Mouse (Mus musculus) ES-E14 (cell line): ENCODE measurements around the gene Kcnd3. TPM values are rescaled to one million over a fixed set of nuclear protein-coding genes. Genes with fewer than 3 reads are reported as not detected.

Experiments
- DNase-seq: peaks from one replicate; pipeline ENCODE4 v3.0.0-alpha.2; 2013; ENCODE audit warnings: low read depth, low spot score
- H3K27ac ChIP-seq: 2 replicates; pipeline ENCODE4 v1.5.1; 2012; ENCODE audit warnings: low read depth, mild to moderate bottlenecking, low read length, moderate library complexity, mixed read lengths; ENCODE audit not compliant: poor library complexity, insufficient read depth, severe bottlenecking
- H3K36me3 ChIP-seq: 2 replicates; pipeline ENCODE4 v1.6.1; 2012; ENCODE audit warnings: mild to moderate bottlenecking, low read length, moderate library complexity, mixed read lengths; ENCODE audit not compliant: control insufficient read depth, poor library complexity, insufficient read depth, severe bottlenecking
- H3K4me1 ChIP-seq, 2 experiments: fragments of 150-350 bp in 1 of 2; sonication (generic) in 1 of 2; 2 replicates each; pipeline ENCODE4 v1.6.1; 2012; ENCODE audit warnings: low read length in 2 of 2, mild to moderate bottlenecking in 1 of 2, mixed read lengths in 1 of 2; ENCODE audit not compliant: control insufficient read depth in 2 of 2, insufficient read depth in 2 of 2, poor library complexity in 1 of 2
- H3K4me3 ChIP-seq, 2 experiments: fragments of 150-350 bp in 1 of 2; sonication (generic) in 1 of 2; 2 replicates each; pipeline ENCODE4 v1.5.1; 2012; ENCODE audit warnings: low read length in 2 of 2, low read depth in 1 of 2, mild to moderate bottlenecking in 1 of 2, mixed read lengths in 1 of 2; ENCODE audit not compliant: insufficient read depth in 1 of 2, poor library complexity in 1 of 2, severe bottlenecking in 1 of 2
- H3K9ac ChIP-seq: 2 replicates; pipeline ENCODE4 v1.6.1; 2012; ENCODE audit warnings: low read depth, mild to moderate bottlenecking, low read length, mixed read lengths; ENCODE audit not compliant: poor library complexity, insufficient read depth, severe bottlenecking
- H3K9me3 ChIP-seq: fragments of 150-350 bp; sonication (generic); 2 replicates; pipeline ENCODE4 v1.6.1; 2012; ENCODE audit warnings: low read depth, mild to moderate bottlenecking, low read length; ENCODE audit not compliant: control insufficient read depth, insufficient read depth
- CHD2 ChIP-seq: IDR thresholded peaks from 2 replicates; pipeline ENCODE4 v1.6.1; 2014; ENCODE audit warnings: mild to moderate bottlenecking, low read depth, low read length, inconsistent platforms
- HCFC1 ChIP-seq: IDR thresholded peaks from 2 replicates; pipeline ENCODE4 v1.6.1; 2012; ENCODE audit warnings: low read length, inconsistent platforms, borderline replicate concordance; ENCODE audit not compliant: insufficient read depth
- MAFK ChIP-seq: IDR thresholded peaks from 2 replicates; pipeline ENCODE4 v1.6.1; 2014; ENCODE audit warnings: mild to moderate bottlenecking, low read depth, low read length, inconsistent platforms; ENCODE audit not compliant: insufficient read depth
- ZC3H11A ChIP-seq: IDR thresholded peaks from 2 replicates; pipeline ENCODE4 v1.6.1; 2012; ENCODE audit warnings: low read depth, mild to moderate bottlenecking, inconsistent platforms, low read length, borderline replicate concordance
- ZNF384 ChIP-seq: IDR thresholded peaks from 2 replicates; pipeline ENCODE4 v1.6.1; 2012; ENCODE audit warnings: low read depth, low read length, inconsistent platforms
- in situ Hi-C, 2 experiments: fragments of 600-800 bp; cut with MboI; formaldehyde crosslinking; loops; one replicate each; pipeline ENCODE4 v1.15.1; 2025; ENCODE audit warnings: low sequenced_read_pairs in 2 of 2, inconsistent platforms in 1 of 2; ENCODE audit not compliant: unreplicated experiment in 2 of 2
- total RNA-seq: library from RNA; depleted of rRNA; stranded (reverse); fragments of 300-350 nt; gene quantifications from 2 replicates; pipeline ENCODE4 v1.2.3, GENCODE M21; 2012

Kcnd3 gene
- total RNA-seq, 1 experiment = 0.04 TPM

- TF ChIP-seq ZNF384 (no peak), ZC3H11A (no peak), HCFC1 (no peak)
- no peaks in the 10 kb centered on the region for H3K36me3 ChIP-seq
- no peak for DNase-seq
- no peaks in the 10 kb centered on the region for H3K9me3 ChIP-seq
- H3K4me3 ChIP-seq = no peak overlapping the region
- no peaks in the 10 kb centered on the region for H3K4me1 ChIP-seq
- H3K9ac ChIP-seq = no peak overlapping the region
- in situ Hi-C loops = no loop called here
- no peak overlapping the region for H3K27ac ChIP-seq
Measured at GRCm38 (mm10) chr3:105627258-105627657, 175.1 kb downstream of the Kcnd3 start.

- Histone ChIP-seq H3K4me1 (no peaks in the 10 kb centered on the region), H3K9ac (no peak overlapping the region), H3K9me3 (no peaks in the 10 kb centered on the region), H3K4me3 (no peak overlapping the region), H3K36me3 (no peaks in the 10 kb centered on the region), H3K27ac (no peak overlapping the region)
- TF ChIP-seq CHD2 (no peak), ZC3H11A (no peak), ZNF384 (no peak), MAFK (no peak), HCFC1 (no peak)
- DNase-seq = no peak
- in situ Hi-C loops = no loop called here
Measured at GRCm38 (mm10) chr3:105632296-105632695, 180.2 kb downstream of the Kcnd3 start.

DNA sequence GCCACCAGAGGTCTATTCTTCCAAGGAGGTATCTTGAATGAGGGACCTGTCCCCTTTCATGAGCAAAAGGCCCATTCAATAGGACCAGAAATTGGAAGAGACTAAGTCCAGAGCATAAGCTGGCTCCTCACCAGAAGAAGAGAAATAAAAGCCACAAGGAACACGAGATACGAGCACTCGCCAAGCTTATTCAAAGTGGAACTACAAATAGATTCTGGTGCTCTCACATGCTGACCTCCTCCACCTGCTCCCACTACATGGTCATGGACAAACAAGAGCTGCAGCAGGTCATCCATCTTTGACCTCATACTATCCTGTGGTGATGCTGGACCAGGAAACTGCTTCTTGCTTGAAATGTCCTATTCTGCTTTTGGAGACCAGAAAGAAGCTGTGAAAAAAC, 180.9 kb downstream of the Kcnd3 start:
- no peaks in the 10 kb centered on the region for H3K9me3 ChIP-seq
- DNase-seq = no peak
- TF ChIP-seq ZC3H11A (no peak), MAFK (no peak), CHD2 (no peak), ZNF384 (no peak)
- H3K27ac ChIP-seq = no peak overlapping the region
- no peaks in the 10 kb centered on the region for H3K4me1 ChIP-seq
- no peaks in the 10 kb centered on the region for H3K36me3 ChIP-seq
- H3K9ac ChIP-seq = no peak overlapping the region
- in situ Hi-C loops = no loop called here
- H3K4me3 ChIP-seq = no peak overlapping the region

GRCm38 (mm10) chr3:105642186-105642585, 190.1 kb downstream of the Kcnd3 start:
- Histone ChIP-seq H3K9me3 (no peaks in the 10 kb centered on the region), H3K36me3 (no peaks in the 10 kb centered on the region), H3K9ac (no peak overlapping the region), H3K4me3 (no peak overlapping the region), H3K27ac (no peak overlapping the region), H3K4me1 (no peaks in the 10 kb centered on the region)
- TF ChIP-seq MAFK (no peak), ZNF384 (no peak), HCFC1 (no peak), CHD2 (no peak), ZC3H11A (no peak)
- in situ Hi-C loops = no loop called here
- no peak for DNase-seq

GRCm38 (mm10) chr3:105643566-105643965, 191.4 kb downstream of the Kcnd3 start:
- Histone ChIP-seq H3K9ac (no peak overlapping the region), H3K4me1 (no peaks in the 10 kb centered on the region), H3K27ac (no peak overlapping the region), H3K36me3 (no peaks in the 10 kb centered on the region), H3K4me3 (no peak overlapping the region), H3K9me3 (no peaks in the 10 kb centered on the region)
- in situ Hi-C loops = no loop called here
- DNase-seq = no peak
- no peak for TF ChIP-seq ZNF384
- no peak for TF ChIP-seq MAFK
- TF ChIP-seq CHD2 = no peak
- no peak for TF ChIP-seq ZC3H11A
- no peak for TF ChIP-seq HCFC1
